Mouse (Mus musculus): Measurements from ENCODE around the gene Rpl7a.

GRCm38 (mm10) chr2:26960756-26961155 lies 50.2 kb downstream of the Rpl7a start:
- peak; percentile 50 for TF ChIP-seq CTCF (IDR thresholded peaks at IDR 0.05; ENCODE audit: low read depth)
- no peak for TF ChIP-seq EP300 (IDR thresholded peaks at IDR 0.05; ENCODE audit: low read depth)
